Mouse (Mus musculus): ENCODE results near the gene Ankrd13a. TPM values are rescaled to one million over a fixed set of nuclear protein-coding genes. Genes with fewer than 3 reads are reported as not detected.

Ankrd13a gene
- total RNA-seq, 1 experiment from 2014 or later = 74.6 TPM

DNA sequence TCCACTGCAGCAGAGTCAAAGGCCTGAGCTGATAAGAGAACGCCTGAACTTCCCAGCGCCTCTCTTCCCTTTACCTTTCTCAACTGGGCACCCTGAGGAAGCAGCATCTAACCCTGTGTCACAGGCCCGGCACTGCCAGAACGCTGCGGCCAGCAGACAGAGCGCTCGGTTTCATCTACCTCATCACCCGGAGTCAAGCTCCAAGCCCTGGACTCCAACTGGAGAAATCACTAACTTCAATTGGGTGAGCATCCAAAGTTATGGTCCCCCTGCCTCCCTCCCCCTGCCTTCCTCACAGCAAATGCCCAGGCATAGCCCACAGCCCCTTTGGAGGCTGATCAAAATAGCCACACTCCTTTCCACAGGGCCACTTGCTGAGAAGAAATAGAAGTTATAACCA lies 7.8 kb upstream of the Ankrd13a start:
- DNase-seq = no peak

DNA sequence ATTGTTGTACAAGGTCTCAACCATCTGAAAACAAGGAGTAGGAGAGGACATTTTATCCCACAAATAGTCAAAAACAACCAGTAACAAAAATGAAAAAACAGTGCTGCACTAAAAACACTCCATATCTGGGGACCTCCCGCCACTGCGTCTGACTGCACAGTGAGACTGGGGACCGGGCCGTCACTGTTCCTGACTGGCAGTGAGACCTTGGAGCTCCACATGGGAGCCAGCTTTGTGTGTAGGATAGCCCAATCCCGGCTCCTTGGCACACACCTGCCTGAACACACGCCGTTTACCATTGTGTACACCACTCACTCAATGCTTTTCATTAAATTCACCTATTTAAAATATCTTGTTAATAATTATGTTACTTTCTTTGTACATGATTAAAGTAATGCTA lies 7.3 kb upstream of the Ankrd13a start:
- DNase-seq = no peak

DNA sequence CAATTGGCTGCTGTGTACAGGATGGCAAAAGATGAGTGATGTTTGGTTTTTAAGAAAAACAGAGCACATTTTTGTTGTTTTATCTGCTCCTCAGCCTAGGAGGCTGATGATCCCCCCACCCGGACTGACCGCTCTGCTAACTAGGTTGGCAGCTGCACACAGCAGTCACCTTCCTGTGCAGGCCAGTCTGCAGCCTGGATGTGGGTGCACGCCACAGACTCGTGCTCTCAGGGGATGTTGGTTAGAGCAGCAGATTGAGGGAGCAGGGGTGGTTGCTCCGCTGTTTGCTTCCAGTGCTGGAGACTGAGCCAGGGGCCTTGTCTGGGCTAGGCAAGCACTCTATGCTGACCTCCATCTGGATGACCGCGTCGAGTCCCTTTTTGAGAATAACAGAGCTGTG lies 4.7 kb upstream of the Ankrd13a start:
- DNase-seq = no peak

DNA sequence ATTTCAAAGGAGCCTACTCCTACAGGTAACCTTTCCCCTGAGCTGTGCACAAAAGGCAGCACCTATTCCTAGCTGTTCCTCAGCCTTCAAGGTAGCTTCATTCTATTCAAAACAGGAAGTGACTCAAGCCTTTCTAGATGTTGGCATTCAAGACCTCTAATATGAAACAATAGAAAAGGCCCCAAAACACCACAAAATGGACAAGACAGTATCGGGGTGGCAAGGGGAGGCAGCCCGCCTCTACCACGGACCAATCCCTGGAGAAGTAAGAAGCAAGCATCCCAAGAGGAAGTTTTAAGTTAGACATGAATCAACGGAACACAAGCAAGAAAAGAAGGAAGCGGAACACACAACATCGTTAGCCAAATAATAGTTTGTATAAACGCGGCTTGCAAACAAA lies 2.7 kb upstream of the Ankrd13a start:
- DNase-seq = no peak

DNA sequence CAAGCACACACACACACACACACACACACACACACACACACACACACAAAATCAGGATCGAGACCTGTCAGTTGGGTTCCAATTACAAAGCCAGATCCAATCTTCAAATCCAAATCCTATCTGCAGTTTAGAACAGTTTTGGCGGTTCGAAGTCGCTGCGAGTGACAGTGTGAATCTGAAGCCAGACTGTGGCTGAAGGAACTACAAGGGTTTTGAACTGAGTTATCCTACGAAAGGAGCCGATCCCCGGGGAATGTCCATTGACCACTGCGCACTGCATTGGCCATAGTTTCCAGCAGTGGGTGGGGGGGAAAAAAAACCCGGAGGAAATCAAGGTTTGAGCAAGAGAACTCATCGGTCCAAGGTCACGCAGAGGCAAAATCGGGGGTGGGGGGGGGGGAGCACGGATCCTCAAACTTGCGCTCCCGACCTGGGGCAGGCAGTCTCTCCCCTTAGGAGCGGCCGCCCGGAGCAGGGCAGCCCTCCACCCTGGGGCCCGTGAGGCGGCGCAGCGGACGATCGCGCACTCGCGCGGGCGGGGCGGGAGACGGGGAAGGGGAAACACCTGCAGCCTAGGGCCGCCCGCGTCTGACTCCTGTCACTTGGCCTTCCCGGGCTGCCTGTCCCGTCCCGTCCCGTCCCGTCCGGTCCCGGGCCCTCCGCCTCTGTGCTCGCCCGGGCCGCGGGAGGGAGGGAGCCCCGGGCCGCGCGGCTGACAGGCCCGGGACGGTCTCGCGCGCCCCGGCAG lies 1.8 kb upstream of the Ankrd13a start:
- DNase-seq = peak; percentile 70

DNA sequence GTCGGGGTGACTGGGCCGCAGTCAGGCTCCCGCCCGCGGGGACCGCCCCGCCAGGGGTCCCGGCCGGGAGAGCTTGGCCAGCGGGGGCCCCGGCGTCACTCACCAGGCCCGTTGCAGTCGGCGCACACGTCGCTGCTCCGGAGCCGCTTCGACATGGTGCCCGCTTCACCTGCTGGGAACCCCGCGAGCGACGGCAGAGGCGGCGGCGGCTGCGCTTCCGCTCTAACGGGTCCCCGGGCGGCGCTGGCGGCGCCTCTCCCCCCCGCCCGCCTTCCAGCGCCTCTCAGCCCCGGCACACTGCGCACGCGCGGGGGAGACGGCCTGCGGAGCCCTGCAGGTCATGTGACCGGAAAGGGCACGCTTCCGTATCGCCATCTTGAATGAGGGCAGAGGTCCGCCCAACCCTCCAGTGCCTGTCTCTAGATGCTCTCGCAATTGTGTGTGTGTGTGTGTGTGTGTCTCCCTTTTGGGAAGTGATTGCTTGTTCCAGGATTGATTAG lies 1.2 kb upstream of the Ankrd13a start:
- peak; percentile 99 for DNase-seq

DNA sequence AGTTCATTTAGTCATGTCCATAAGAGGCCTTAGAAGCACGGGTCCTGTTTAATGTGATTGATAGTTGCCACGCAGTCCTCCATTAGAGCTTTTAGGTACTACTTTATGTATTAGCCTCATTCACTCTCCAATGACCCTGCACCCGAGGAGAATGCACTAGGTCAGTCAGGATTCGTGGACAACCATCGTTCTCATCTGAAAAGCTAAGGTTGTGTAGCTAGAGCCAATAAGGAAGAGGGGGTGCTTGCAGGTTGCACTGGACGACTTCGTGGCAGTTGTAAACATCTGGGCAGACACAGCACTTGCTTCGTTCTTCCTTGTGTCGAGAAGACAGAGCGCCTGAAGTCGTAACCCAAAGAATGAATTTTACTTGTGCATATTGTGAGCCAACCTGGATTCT lies 697 bp upstream of the Ankrd13a start:
- DNase-seq = no peak

DNA sequence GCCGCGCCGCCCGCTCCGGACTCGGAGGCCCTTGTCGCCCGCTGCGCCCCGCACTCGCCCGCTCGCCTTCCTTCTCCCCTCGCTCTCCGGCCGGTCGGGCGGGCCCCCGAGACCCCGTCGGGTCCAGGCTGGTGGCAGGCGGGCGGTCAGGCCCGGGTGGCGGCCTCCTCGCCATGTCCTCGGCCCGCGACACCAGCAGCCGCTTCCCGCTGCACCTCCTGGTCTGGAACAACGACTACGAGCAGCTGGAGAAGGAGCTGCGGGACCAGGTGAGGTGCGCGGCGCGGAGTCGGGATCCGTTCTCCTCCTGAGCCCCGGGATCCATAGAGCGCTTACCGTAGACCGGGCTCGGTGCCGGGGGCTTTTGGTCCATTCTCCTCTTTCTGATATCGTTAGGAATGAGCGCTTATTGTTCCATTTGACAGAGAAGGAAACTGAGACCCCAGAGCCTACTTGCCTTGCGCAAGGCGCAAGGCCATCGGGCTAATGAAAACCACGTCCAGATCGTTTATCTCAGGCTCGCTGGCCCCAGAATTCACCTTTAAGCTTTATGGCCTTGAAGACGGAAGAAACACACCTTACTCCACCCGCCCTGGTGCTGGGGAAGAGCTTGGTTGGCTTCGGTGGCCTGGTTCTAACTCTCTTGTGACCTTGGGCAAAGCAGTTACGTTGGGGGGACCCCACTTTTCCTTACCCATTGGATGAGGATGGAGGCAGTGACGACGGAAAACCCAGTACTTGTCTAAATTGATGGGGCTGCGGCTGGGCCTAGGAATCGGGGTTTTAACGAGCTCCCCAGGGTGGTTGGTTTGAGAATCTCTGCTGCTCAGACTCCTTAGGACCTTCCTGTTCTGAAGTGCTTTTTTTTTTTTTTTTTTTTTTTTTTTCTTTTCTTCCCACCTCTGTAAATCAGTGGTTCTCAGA lies 841 bp downstream of the Ankrd13a start, which contains the start of gene Git2:
TSS of gene Git2 (minus strand) at position 462 of the 924 bp plus-strand sequence.
- peak; percentile 20 for DNase-seq

DNA sequence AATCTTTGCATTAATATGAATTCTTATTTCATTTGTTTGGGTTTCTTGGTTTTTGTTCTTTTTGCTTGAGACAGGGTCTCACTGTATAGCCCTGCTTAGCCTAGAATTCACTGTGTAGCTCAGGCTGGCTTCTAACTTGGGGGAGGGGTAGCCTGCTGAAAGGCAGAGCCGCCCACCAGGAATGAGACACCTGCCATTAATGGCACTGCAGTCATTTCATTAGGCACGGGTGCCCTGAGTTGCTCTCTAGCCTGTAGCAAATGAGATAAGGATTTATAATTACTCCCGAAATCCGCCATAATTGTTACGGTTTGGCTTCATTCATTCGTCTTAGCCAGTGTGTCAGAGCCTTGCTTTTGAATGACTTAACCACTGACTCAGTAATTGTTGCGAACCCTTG lies 1.7 kb downstream of the Ankrd13a start:
- DNase-seq = no peak

DNA sequence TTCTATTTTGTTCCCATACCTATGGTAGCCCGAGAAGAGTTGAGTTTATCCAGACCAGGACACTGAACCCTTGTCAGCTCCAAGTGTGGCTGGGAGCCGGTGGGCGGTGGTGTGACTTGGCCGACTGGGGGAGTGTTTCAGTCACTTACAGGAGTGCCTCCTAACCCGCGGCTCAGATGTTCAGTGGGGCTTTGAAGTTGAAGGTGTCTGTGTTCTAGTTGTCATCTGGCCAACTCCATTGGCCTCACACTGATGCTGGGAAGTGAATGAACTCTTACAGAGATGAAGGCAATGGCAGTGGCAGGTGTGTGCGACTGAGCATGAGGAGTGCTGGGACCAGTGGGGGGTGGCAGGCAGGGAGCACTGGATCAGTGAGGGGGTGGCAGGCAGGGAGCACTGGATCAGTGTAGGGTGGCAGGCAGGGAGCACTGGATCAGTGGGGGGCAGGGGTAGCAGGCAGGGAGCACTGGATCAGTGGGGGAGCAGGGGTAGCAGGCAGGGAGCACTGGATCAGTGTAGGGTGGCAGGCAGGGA lies 5.5 kb downstream of the Ankrd13a start:
- DNase-seq = no peak

DNA sequence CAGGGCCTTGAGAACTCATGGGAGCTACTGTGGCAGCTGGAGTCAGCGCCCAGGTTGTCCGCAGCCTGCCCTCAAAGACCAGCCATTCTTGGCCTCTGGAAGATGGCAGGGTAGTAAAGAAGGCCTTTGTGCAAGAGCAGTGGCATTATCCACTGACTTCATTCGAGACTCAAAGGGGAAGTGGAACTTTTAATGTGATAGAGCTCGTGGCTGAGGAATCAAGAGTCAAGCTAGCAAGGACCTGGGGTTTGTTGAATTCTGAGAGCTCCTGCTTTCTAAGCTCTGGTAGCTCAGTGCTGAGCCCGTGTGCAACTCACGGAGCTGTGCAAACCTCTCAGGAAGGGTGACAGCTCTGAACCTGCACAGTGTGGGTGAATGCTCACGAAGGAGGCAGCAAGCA lies 6.4 kb downstream of the Ankrd13a start:
- no peak for DNase-seq

DNA sequence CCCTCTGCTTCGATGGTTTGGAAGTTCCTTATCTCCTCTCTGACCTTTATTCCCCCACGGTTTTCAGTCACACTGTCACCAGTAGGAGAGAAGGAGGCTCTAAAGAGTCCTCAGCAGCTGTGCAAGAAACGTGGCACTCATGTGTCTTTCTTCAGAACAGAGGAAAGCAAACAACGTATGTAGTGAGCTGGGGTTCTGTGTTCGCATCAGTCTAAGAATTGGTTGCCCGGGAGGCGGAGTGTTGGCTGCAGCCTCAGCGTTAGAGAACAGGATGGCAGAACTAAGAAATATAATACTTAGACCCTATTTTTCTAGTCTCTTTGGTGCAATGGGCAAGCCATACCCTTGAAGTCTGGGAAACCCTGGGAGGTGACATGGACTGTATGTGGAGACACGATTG lies 8.5 kb downstream of the Ankrd13a start:
- DNase-seq = no peak

DNA sequence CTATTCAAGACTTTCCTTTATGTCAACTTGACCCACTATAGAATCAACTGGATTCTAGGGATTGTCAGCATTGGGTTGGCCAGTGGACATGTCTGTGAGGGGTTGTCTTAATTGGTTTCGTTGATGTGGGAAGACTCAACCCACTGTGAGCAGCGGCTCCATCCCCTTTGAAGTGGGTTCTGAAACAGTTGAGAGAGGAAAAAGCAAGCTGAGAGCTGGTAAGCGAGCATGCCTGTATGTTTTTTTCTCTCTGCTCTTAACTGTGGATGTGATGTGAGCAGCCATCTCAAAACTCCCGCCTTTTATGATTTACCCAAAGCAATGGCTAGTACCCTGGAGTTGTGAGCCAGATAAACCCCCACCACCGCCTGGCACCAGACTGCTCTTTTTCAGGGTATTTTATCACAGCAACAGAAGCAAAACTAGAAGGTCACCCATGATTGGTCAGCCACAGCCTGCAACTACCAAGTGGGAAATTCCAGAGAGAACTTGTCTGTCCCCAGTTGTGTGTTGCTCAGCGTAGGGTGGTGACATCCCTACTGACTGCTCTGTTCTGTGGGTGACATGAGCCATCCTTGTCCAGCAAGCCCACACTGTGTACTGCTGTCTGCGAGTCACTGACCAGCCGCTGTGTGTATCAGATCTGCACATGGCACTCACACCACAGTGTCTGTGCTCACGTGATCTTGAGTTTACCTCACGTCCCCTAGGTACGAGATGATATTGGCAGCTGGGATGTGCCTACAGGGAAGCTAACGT lies 9.1 kb downstream of the Ankrd13a start:
- no peak for DNase-seq

DNA sequence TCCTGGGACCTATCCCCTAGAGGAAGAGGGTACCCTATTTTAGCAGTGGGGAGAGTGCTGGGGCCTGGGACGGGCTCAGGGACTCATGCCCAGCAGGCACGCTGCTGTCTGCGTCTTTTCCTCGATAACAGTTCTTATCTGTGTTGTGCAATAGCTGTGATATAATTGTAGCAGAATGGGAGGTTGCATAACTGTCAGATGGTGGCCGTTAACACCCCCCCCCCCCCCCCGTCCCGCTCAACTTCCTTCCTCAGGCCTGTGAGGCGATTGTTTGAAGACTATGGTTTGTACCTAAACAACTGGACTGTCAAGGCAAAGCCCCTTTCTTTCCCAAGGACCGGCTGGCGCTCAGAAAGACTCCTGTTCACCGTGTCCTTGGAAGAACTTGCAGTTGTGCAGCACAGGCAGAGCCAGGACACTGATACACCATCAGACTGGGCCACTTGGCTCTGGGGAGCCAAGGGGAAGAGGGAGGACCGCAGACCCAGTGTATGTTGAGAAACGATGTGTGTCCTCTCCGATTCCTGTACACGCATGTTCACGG lies 10.2 kb downstream of the Ankrd13a start:
- no peak for DNase-seq

DNA sequence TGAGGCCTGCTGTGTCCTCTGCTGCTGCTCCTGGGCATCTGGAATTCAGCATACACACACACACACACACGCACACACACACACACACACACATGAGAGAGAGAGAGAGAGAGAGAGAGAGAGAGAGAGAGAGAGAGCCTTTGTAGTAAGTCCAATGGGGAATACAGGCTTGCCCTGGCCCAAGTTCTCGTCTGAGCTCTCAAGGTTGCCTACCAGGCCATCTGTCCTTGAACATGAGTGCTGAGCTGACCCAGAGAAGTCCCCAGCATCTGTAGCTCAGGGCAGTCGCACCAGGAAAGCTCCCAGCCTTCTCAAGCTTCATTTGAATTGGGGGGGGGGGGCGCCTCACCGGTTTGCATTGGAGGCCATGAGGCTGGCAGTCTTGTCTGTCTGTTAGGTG lies 10.7 kb downstream of the Ankrd13a start:
- no peak for DNase-seq

DNA sequence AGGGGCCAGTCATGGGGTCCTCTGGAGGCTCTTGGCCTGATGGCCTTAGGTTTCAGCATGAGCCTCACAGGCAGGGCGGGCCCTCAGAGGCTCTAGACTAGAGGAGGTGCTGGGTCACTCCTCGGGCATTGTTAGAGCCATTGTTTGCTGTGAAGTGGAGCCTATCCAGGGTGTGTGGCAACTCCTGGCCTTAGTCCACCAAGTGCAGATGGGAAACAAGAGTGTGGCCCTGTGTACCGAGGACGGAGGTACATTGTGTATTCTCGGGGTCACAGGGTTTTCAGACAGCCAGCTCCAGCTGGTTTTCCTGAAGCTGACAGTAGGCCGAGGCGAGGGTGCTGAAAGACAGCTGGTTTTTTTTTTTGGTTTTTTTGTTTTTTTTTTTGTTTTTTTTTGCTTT lies 18.8 kb downstream of the Ankrd13a start:
- no peak for DNase-seq

DNA sequence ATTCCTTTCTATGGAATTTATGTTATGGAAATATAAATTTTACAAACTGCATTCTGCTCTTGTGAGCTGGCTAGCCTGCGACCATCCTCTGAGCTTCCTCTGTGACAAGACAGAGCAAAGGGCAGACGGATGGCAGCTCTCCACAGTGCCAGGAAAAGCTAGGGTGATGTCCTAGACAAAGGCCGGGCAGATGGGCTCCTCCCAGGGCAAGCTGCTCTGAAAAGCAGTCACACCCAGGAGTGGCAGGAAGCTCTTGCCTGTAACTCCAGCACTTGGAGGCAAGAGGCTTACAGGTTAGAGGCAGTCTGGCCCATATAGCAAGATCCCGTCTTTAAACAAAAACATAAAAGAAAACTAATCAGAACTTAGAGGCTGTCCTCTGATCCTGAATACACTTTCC lies 20.1 kb downstream of the Ankrd13a start:
- DNase-seq = no peak

DNA sequence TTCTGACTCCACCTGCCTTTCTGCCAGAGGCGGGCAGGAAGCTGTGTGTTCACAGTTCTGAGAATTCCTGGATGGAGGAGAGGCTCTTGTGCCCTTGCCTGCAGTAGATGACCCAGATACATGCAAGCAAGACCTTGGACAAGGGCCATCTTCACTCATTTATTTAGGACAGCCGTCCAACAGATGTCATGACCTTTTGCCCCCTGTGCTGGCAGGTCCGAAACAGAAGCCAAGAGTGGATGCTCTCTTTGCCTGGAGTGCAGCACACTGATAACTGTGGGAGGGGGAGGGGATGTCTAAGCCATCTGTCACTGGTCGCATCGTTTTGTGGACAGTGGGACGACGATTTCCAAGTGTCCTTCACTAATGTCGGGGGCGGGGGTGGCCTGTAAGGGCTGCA lies 20.8 kb downstream of the Ankrd13a start:
- DNase-seq = no peak

DNA sequence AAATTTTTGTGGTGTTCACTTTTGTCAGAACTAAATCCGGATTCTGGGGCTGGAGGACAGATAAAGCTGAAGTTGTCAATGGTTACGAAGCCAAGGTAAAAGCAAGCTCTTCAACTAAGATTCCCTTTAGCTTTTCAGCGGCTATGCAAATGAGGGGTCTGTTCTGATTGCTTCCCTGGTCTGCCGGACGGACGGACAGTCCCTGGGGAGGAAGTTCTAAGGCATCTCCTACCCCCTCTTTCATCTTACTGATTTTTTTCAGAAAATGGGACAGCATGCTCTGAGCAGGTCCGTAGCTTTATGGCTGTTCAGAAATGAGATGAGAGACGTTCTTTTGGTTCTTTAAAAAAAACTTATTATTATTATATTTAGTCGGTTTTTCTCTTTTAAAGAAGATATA lies 21.2 kb downstream of the Ankrd13a start:
- no peak for DNase-seq

DNA sequence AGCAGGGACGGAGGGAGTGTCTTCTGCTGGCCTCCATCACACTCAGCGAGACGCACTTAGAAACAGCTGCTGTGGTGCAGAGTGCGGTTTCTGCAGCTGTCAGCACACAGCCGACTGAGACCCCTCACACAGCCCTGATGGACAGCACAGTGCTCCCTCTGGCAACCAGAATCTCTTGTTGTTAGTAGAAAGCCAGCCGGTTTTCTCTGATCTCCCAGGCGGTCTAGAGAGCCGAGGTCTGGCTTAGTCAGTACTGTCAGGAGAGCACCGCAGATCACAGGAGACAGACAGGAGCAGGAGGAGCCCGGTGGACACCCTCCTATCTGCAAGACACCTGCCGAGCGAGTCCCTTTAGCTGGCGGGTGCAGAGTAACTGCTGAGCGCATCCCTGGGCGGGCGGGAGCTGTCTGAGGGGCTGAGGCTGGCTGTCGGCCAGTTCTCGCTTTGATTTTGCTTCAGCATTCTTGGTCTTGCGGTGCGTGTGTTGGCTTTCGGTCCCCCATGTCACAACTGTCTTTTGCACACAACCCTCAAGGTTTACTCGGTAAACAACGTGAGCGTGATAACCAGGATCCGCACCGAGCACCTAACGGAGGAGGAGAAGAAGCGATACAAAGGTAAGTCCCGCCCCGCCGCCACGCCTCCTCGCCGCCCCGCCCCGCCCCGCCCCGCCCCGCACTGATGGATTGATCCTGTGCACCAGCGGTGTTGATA lies 22.0 kb downstream of the Ankrd13a start:
- DNase-seq = no peak

DNA sequence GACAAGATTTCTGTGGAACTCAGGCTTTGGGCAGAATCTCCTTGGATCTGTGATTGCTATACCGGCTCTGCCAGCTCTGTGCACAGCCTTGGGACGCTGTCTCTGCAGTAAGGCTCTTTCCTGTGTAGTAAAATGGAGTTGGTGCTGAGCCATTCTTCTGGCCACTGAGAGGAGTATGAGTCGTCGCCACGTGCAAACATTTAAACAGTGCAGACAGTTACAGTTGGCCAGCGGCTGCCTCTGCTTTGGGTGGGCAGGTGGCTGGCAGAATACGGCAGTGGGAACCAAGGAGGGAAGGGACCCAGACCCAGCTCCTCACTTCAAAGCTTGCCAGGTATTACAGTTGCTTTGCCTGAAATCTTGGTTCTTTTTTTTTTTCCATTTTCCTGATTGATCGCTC lies 22.8 kb downstream of the Ankrd13a start:
- DNase-seq = no peak
